Mouse (Mus musculus) myocyte (in vitro differentiated cells): ENCODE measurements around the gene Chd2. TPM values are rescaled to one million over a fixed set of nuclear protein-coding genes. Genes with fewer than 3 reads are reported as not detected.
A peak's percentile ranks its signal among the peaks of the same experiment; 100 is the strongest.

Source experiments
- H3K27me3 ChIP-seq: one replicate; pipeline ENCODE4 v1.6.1; 2011; ENCODE audit not compliant: control insufficient read depth, insufficient read depth, insufficient read length
- H3K36me3 ChIP-seq: one replicate; pipeline ENCODE4 v1.6.1; 2011; ENCODE audit not compliant: control insufficient read depth, insufficient read depth
- H3K4me2 ChIP-seq: one replicate; pipeline ENCODE4 v1.6.1; 2011; ENCODE audit warnings: low read depth, control low read depth
- H3K4me3 ChIP-seq: one replicate; pipeline ENCODE4 v1.5.1; 2011; ENCODE audit warnings: mild to moderate bottlenecking, control low read depth, moderate library complexity
- H3K79me2 ChIP-seq: one replicate; pipeline ENCODE4 v1.6.1; 2011; ENCODE audit not compliant: control insufficient read depth, insufficient read depth
- H3ac ChIP-seq: one replicate; pipeline ENCODE4 v1.6.1; 2011; ENCODE audit not compliant: control insufficient read depth, insufficient read length
- CEBPB ChIP-seq: IDR thresholded peaks from 2 replicates; pipeline ENCODE4 v1.6.1; 2011; ENCODE audit warnings: mild to moderate bottlenecking, moderate library complexity; ENCODE audit not compliant: poor library complexity, insufficient read depth, severe bottlenecking
- E2F4 ChIP-seq: IDR thresholded peaks from one replicate; pipeline ENCODE4 v1.6.1; 2011; ENCODE audit warnings: mild to moderate bottlenecking, control low read depth, moderate library complexity; ENCODE audit not compliant: insufficient read depth
- MAX ChIP-seq: IDR thresholded peaks from one replicate; pipeline ENCODE4 v1.6.1; 2011; ENCODE audit warnings: low read depth, mild to moderate bottlenecking, control low read depth
- MYOD1 ChIP-seq, 3 experiments: IDR thresholded peaks; one replicate each; pipeline ENCODE4 v1.6.1; 2011; ENCODE audit warnings: control low read depth in 2 of 3, low read depth in 2 of 3, mild to moderate bottlenecking in 2 of 3, moderate library complexity in 1 of 3; ENCODE audit not compliant: insufficient read length in 2 of 3, control insufficient read depth in 1 of 3
- MYOG ChIP-seq, 3 experiments: IDR thresholded peaks; one replicate each; pipeline ENCODE4 v1.6.1; 2011; ENCODE audit warnings: control low read depth in 2 of 3, low read depth in 2 of 3, mild to moderate bottlenecking in 2 of 3; ENCODE audit not compliant: insufficient read length in 2 of 3, control insufficient read depth in 1 of 3, insufficient read depth in 1 of 3
- POLR2A ChIP-seq: IDR thresholded peaks from one replicate; pipeline ENCODE4 v1.6.1; 2011; ENCODE audit warnings: low read depth, mild to moderate bottlenecking, control low read depth, moderate library complexity; ENCODE audit not compliant: insufficient read length
- POLR2AphosphoS2 ChIP-seq: IDR thresholded peaks from one replicate; pipeline ENCODE4 v1.6.1; 2011; ENCODE audit warnings: low read depth, control low read depth; ENCODE audit not compliant: insufficient read length
- REST ChIP-seq: IDR thresholded peaks from one replicate; pipeline ENCODE4 v1.6.1; 2011; ENCODE audit warnings: mild to moderate bottlenecking, control low read depth, moderate library complexity; ENCODE audit not compliant: insufficient read depth, insufficient read length
- SRF ChIP-seq: IDR thresholded peaks from one replicate; pipeline ENCODE4 v1.6.1; 2011; ENCODE audit warnings: low read depth; ENCODE audit not compliant: control insufficient read depth, insufficient read length
- TCF12 ChIP-seq: IDR thresholded peaks from one replicate; pipeline ENCODE4 v1.6.1; 2011; ENCODE audit warnings: mild to moderate bottlenecking, control low read depth; ENCODE audit not compliant: poor library complexity, insufficient read depth, severe bottlenecking
- TCF3 ChIP-seq: IDR thresholded peaks from one replicate; pipeline ENCODE4 v1.6.1; 2011; ENCODE audit warnings: low read depth, control low read depth; ENCODE audit not compliant: insufficient read length
- USF1 ChIP-seq: IDR thresholded peaks from one replicate; pipeline ENCODE4 v1.6.1; 2011; ENCODE audit warnings: low read depth, mild to moderate bottlenecking, control low read depth, moderate library complexity
- polyA plus RNA-seq: library from polyadenylated mRNA; unstranded; fragments of >200 nt; fragmentation: generic; extraction: Trizol; gene quantifications from one replicate; pipeline ENCODE4 v1.2.1, GENCODE M21; 2012; ENCODE audit warnings: missing spikeins

Chd2 gene
- polyA plus RNA-seq, 1 experiment: 7.9 TPM

GRCm38 (mm10) chr7:73553160-73553559 lies 11.5 kb upstream of the Chd2 start:
- Histone ChIP-seq H3K4me3 (peak overlapping the region; percentile 13), H3K27me3 (no peaks in the 10 kb centered on the region), H3K36me3 (peaks cover 40% of the 10 kb centered on the region), H3K79me2 (peaks cover 94% of the 10 kb centered on the region), H3K4me2 (peak overlapping the region; percentile 95), H3ac (no peak overlapping the region)
- peak; percentile 56; the same call in 1 of the 2 replicates for TF ChIP-seq CEBPB
- TF ChIP-seq SRF: no peak
- no peak for TF ChIP-seq REST
- no peak for TF ChIP-seq E2F4
- no peak for TF ChIP-seq MYOD1 (IDR thresholded peaks at IDR 0.05; ENCODE audit: control insufficient read depth in 1 of 3, insufficient read length in 2 of 3, low read depth in 2 of 3)

- Histone ChIP-seq H3K27me3 (no peaks in the 10 kb centered on the region), H3K79me2 (peaks cover 97% of the 10 kb centered on the region), H3K4me2 (peak overlapping the region; percentile 95), H3ac (no peak overlapping the region), H3K36me3 (peaks cover 50% of the 10 kb centered on the region), H3K4me3 (peak overlapping the region; percentile 13)
- TF ChIP-seq REST (no peak), POLR2AphosphoS2 (peak; percentile 23)
Observed at GRCm38 (mm10) chr7:73552054-73552750, 10.6 kb upstream of the Chd2 start.

GRCm38 (mm10) chr7:73551370-73551769 lies 9.7 kb upstream of the Chd2 start:
- peak overlapping the region; percentile 68 for H3K4me2 ChIP-seq
- TF ChIP-seq E2F4 (no peak), SRF (no peak), MAX (no peak), MYOG (IDR thresholded peaks at IDR 0.05; ENCODE audit: control insufficient read depth in 1 of 3, insufficient read depth in 1 of 3, insufficient read length in 2 of 3, low read depth in 2 of 3) (no peak), TCF3 (no peak), REST (no peak), POLR2A (no peak), CEBPB (no peak), MYOD1 (IDR thresholded peaks at IDR 0.05; ENCODE audit: control insufficient read depth in 1 of 3, insufficient read length in 2 of 3, low read depth in 2 of 3) (no peak), TCF12 (no peak), USF1 (no peak), POLR2AphosphoS2 (no peak)
- H3ac ChIP-seq: no peak overlapping the region
- H3K27me3 ChIP-seq: no peaks in the 10 kb centered on the region
- peaks cover 97% of the 10 kb centered on the region for H3K79me2 ChIP-seq
- H3K36me3 ChIP-seq: peaks cover 58% of the 10 kb centered on the region
- no peak overlapping the region for H3K4me3 ChIP-seq

GRCm38 (mm10) chr7:73548051-73548450 lies 6.4 kb upstream of the Chd2 start:
- no peaks in the 10 kb centered on the region for H3K27me3 ChIP-seq
- peaks cover 63% of the 10 kb centered on the region for H3K36me3 ChIP-seq
- H3K4me2 ChIP-seq: no peak overlapping the region
- no peak overlapping the region for H3ac ChIP-seq
- TF ChIP-seq MAX (no peak), SRF (no peak), TCF12 (no peak), MYOG (IDR thresholded peaks at IDR 0.05; ENCODE audit: control insufficient read depth in 1 of 3, insufficient read depth in 1 of 3, insufficient read length in 2 of 3, low read depth in 2 of 3) (no peak), USF1 (no peak), CEBPB (no peak), POLR2AphosphoS2 (no peak), E2F4 (no peak)
- H3K79me2 ChIP-seq: peaks cover 97% of the 10 kb centered on the region
- H3K4me3 ChIP-seq: no peak overlapping the region

GRCm38 (mm10) chr7:73546561-73547510 lies 5.2 kb upstream of the Chd2 start:
- Histone ChIP-seq H3K36me3 (peaks cover 67% of the 10 kb centered on the region), H3K79me2 (peaks cover 100% of the 10 kb centered on the region), H3K27me3 (no peaks in the 10 kb centered on the region)

More at GRCm38 (mm10) chr7:73546561-73547510, 5.2 kb upstream of the Chd2 start:
- no peak overlapping the region for H3K4me3 ChIP-seq
- no peak overlapping the region for H3ac ChIP-seq
- TF ChIP-seq TCF12: no peak
- no peak for TF ChIP-seq MYOD1 (IDR thresholded peaks at IDR 0.05; ENCODE audit: control insufficient read depth in 1 of 3, insufficient read length in 2 of 3, low read depth in 2 of 3)
- TF ChIP-seq REST: no peak
- TF ChIP-seq SRF: no peak
- TF ChIP-seq CEBPB: no peak
- no peak for TF ChIP-seq POLR2A
- TF ChIP-seq USF1: no peak
- TF ChIP-seq MYOG (IDR thresholded peaks at IDR 0.05; ENCODE audit: control insufficient read depth in 1 of 3, insufficient read depth in 1 of 3, insufficient read length in 2 of 3, low read depth in 2 of 3): no peak
- TF ChIP-seq POLR2AphosphoS2: no peak
- TF ChIP-seq MAX: no peak
- TF ChIP-seq E2F4: no peak
- no peak overlapping the region for H3K4me2 ChIP-seq
